Mouse (Mus musculus): Measurements from ENCODE around the gene Acot12.

The Acot12 gene

GRCm38 (mm10) chr13:91826066-91826465 lies 84.8 kb downstream of the Acot12 start:
- no peak for DNase-seq (ENCODE audit: low read depth, low spot score)

DNA sequence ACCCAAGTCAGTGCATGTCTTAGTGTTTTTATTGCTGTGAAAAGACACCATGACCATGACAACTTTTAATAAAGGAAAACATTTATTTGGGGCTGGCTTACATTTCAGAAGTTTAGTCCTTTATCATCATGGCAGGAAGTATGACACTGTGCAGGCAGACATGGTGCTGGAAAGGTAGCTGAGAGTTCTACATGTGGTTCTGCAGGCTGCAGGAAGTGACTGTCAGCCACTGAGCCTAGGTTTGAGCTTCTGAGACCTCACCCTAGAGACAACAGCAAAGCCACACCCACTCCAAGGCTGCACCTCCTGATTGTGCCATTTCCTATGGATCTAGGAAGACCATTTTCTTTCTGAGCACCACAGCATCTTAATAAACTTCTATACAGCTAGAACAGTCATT lies 86.6 kb downstream of the Acot12 start:
- DNase-seq (ENCODE audit: low read depth, low spot score), result no peak

All from retina, postnatal 7 days (tissue).